Mouse (Mus musculus): Measurements from ENCODE around the gene Tuft1. TPM values are rescaled to one million over a fixed set of nuclear protein-coding genes. Genes with fewer than 3 reads are reported as not detected.
"Not testable (repeated sequence)": the region's sequence is repeated elsewhere in the genome, so short reads cannot be mapped to it uniquely, and the experiment has no call there.

Gene Tuft1
- total RNA-seq, 1 experiment from 2014 or later = 5.6 TPM

DNA sequence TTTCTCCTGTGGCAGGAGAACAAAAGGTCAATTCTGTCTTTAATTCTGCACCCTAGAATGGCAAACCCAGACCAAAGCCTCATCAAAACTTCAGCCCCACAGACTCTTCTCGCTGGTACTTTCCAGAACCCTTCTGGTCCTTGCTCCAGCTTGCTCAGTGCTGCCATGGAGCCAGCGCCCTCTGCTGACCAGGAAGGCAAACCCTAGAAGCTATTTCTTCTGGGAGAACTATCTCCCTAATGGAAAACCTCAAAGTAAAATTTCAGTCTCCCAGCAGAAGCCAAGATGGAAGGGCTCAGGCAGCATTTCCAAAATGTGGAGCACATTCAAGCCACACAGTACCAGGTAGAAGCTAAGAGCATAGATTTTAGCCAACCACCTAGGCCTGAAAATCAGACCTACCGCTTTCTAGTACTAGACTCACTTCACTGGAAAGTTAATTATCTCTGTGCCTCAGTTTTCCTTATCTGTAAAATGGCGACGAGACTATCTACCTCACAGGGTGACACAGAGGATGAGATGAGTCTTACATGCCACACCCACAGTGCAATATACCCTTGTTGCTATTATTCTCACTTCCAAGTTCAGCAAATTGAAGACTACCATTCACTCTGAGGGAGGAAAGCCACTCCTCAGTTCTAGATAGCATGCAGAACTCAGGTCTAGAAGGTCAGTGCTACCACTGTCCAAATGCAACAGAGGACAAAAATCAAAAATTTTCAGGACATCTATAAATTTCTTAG, 6.6 kb upstream of the Tuft1 start:
- peak; percentile 66; the same call in 1 of the 2 replicates for ATAC-seq (replicated peaks; ENCODE audit: low read depth, poor library complexity, severe bottlenecking)

DNA sequence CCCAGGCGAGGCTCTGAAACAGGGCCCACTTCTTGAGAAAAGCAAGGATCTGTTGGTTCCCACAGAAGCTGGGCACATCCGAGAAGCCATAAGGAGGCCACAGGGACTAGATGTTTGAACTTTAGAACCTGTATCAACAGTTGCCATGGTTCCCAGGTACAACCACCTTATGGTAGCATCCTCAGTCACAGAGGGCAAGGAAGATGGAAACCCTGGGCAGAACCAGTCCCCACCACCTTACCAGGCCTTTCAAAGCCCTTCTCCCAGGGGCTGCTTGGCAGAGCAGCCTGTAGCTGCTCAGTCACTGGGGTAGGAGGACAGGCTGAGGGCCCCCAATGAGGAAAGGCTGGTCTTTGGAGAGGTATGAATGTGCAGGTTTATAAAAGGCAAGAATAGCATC, 2.2 kb upstream of the Tuft1 start:
- not testable (repeated sequence) for ATAC-seq (replicated peaks; ENCODE audit: low read depth, poor library complexity, severe bottlenecking)

DNA sequence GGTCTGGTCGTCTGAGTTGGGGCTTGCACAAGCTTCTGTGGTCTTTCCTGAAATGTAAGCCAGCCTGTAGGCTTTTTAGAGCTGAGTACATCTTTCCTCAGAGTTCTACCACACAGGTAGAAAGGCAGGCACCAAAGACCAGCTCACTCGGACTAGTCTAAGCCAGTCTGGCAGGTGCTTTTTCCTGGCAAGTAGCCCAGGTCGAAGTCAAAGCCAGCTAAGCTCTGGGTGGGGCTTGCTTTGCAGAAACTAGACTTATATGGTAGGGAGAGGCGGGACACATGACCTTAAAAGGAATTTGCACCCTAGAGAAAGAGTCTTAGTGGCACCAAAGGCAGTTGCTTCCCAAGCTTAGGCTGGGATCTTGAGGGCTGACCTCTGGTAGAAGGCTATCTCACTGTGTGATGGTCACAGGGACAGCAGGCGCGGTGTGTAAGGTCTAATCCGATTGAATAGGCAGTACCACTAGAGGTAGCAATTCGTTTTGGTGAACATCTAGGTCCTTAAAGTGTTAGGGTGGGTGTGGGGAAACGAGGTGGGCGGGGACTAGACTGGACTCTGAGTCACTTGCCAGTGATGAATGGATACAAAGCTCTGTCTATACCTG, 573 bp upstream of the Tuft1 start:
- ATAC-seq (replicated peaks; ENCODE audit: low read depth, poor library complexity, severe bottlenecking) = peak; percentile 50

DNA sequence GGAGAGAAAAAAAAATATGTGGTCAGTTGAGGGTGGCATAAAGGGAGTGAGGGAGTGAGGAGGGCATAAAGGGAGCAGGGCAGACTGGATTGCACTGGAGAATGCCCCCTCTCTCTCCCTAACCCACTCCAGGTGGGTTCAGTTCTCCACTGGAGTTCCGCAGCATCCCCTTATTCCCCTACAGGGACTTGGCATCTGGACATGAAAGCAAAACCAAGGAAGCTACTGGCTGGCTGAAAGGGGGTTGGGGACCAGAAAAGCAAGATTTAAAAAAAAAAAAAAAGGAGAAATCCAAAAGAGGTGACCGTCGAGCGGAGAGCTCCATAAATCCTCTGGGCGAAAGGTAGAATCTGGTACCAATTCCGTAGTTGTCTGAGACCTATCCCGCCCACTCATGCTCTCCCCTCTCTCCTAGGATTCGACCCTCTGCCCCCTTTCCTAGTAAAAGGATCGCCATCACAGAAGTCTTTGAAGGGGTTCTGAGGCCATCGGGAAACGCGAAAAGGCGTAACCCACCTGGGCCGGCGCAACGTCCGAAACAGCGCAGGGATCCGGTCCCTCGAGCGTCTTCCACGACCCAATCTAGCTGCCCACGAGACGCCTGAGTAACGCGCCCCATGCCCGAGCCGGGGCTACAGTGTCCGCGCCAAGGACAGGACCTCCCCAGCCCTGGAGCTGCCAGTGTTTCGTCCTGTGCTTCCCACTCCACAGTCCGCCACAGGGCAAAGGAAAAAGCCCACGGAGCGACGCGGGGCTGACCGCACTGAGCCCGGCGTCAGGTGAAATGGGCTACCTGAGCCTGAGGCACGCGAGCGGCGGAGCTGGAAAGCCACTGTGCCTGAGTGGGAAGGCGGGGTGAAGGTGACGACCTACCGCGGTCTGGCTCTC, 576 bp downstream of the Tuft1 start:
- peak; percentile 27 for ATAC-seq (replicated peaks; ENCODE audit: low read depth, poor library complexity, severe bottlenecking)

DNA sequence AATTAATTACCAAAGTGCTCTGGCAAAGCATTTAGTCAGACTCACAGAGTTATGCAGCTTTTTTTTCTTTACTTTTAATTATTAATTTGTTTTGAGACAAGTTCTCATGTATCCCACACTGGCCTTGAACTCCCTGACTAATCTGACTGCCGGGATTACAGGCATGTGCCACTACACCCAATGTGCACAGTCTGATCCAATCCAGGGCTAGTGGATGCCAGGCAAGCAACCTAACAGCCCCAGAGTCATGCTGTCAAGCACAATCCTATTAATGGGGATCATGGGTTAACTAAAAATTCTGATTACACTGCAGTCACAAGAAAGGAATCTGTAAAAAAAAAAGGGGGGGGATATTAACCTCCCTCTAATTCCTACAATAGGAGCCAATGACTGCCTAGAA, 4.7 kb downstream of the Tuft1 start:
- ATAC-seq (replicated peaks; ENCODE audit: low read depth, poor library complexity, severe bottlenecking) = not testable (repeated sequence)

DNA sequence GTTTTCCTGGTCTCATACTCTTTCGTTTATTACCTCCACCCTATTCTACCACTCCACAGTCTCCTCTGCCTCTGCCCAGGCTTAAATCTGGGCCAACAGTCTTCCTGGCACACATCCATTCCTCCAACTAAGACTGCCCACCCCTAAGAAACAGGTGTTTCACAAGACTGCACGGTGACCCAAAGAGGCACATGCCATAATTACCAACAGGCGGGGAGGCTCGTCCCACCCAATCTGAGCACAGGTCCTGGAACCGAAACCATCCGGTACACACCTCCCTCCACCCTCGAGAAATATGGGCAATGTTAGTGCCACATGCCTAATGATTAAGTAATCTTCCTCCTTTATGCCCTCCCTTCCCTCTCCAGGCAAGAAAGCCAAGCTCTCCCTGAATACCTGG, 8.3 kb downstream of the Tuft1 start:
- no peak for ATAC-seq (replicated peaks; ENCODE audit: low read depth, poor library complexity, severe bottlenecking)

DNA sequence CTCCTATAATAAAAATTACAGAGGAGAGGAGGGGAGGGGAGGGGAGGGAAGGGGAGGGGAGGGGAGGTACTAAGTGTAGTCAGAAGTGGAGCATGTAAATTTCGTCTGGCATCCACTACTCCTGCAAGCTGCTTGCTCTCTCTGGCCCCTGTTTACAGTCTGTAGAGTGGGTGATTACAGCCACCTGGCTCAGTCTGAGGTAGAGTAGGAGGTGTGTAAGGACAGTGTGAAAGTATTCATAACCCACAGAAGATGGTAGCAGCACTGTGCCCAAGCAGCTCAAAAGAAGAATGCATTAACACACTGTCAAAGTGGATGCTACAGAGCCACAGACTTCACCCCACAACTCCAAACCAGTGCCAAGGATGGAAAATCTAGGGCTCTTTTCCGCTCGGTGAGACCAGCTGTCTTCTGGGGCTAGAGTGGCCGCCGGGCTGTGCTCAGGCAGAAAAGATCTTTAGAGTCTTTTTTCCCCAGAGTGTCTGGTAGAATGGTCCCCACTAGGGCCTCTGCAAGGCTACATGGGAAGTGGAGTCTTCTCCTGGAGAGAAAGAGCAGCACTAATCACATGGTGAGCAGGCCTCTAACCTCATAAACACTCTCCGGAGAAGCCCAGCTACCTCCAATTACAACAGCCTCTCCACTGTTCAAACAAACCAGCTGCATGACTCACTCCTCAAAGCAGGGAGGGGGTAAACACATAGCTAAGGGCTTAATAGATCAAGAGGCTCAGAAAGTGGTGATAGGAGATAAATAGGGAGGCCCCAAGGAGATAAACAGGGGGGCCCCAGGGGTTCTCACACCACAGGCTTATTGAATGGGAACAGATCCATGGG, 9.7 kb downstream of the Tuft1 start:
- no peak for ATAC-seq (replicated peaks; ENCODE audit: low read depth, poor library complexity, severe bottlenecking)

DNA sequence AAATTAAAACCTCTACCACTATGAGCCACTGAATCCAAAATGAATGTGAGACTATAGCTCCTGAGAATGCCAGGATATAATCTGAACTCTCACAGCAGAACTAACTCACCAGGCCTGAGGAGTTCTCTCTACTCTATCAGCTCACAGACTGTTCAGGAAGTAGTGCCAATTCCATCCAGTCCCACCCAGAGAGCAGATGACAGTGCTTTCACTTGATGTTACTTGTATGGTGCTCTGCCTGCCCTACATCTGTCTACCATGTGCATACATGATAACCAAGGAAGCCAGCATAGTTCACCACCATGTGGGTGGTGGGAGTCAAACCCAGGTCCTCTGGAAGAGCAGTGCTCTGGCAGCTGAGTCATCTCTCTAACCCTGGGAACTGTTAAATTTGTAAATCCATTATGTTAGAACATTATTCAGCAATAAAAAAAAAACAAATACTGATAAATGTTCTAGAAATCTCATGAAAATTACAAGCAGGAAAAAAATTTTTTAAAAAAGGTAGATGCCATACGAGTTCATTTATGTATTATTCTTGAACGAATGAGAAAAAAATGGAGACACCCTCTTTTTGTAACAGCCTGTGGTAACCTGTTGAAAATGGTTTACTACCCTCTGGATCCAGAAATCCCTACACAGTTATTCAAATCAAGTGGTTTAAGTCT, 16.0 kb downstream of the Tuft1 start, which contains the start of gene Gm10972:
TSS of gene Gm10972 (plus strand) at position 618 of the 668 bp plus-strand sequence.
- not testable (repeated sequence) for ATAC-seq (replicated peaks; ENCODE audit: low read depth, poor library complexity, severe bottlenecking)

DNA sequence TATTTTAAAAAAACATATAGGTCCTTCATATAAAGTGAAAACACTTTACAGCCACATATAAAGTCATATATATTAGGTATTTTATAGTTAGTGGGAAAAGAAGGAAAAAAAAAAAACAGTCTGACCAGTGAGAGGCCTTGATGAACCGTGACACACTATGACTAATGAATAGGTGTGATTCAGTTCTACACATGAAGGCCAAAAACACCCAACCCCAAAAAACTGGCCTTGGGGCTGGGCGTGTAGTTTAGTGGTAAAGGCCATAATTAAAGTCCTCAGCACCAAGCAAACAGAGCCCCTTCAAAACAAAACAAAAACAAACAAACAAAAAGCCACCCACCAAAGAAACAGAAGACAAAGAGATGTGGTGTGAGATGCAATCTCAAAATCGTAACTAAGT, 28.8 kb downstream of the Tuft1 start:
- ATAC-seq (replicated peaks; ENCODE audit: low read depth, poor library complexity, severe bottlenecking) = no peak

DNA sequence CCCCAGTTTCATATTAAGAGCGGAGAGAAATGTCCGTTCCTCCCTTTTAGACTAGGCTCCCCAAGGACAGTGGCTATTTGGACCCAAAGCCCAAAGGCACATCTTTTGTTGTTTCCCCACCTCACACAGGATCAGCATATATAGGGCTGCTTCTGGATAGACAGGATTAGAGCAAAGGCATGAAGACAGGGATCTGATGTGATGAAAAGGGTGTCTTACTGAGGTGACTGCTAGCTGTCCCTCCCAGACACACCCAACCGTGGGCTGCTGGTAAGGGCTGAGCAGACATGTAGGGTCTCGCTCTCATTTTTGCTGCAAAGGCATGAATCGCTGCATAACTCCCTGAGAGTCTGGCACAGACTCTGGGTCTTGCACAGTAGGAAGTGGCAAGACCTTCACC, 30.0 kb downstream of the Tuft1 start:
- no peak for ATAC-seq (replicated peaks; ENCODE audit: low read depth, poor library complexity, severe bottlenecking)

DNA sequence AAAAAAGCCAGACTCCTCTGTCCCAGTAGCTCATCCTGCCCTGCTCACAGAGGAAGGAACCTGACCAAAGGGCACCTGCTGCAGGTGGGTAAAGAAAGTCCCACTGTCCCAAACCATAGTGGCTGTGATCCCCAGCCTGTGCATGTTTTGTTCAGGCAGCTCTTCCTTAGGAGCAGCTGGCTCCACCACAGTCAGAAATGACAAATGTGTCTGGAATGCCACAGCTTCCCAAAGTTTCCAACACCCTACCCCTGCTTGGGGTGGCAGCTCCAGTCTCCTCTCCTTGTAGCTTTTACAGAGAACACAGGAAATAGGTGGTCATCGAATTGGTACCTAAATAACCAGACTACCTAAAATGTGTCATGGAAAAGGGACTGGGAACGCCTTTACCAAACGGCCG, 34.4 kb downstream of the Tuft1 start:
- ATAC-seq (replicated peaks; ENCODE audit: low read depth, poor library complexity, severe bottlenecking) = no peak

DNA sequence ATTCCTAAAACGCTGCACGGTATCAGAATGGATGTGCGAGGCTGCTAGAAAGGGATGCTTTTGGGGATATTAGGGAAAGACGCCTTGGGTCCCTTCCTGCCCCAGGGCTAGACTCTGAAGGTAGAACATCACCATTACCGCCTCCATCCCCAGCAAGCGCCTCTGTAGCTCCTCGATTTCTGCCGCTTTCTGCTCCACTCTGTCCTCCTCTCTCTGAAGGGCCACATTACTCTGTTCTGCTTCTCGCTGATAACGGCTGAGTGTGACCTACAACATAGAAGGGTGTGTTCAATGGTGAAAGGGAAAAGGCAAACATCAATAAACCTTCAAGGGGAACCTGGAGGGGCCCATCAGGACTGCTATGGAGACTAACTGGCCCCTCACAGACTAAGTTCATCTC, 36.1 kb downstream of the Tuft1 start:
- no peak for ATAC-seq (replicated peaks; ENCODE audit: low read depth, poor library complexity, severe bottlenecking)

DNA sequence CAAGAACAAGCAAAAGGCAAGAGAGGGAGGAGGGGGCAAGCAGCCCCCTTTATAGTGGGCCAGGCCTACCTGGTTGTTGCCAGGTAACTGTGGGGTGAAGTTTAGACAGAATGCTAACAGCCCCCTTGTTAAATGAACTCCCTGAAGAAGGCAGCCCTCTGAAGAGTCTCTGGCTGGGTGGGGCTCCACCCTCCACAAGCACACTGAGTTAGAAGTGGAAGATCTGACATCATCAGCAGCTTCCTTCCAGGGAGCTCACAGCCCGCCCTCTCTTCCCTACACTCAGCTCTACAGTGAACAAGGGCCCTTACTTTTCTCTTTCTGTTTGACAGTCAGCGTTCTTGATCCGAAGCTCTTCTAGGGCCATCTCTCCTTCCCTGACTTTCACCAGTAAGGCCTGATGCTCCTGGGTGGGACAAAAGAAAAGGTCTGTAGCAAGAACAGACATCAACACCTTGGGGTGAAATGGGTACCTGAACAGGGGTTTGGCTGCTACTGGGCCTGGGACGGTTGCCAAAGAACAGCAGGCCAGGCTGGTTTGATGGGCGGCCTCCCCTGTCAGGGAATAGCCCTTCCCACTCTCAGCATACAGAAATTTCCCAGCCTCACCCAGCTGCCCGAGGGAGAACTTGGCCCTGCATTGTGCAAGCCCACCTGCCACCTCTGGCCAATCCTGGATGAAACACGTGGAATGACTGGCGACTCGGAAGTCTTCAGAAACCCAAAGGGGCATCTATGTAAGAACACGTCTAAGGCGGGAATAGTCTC, 36.7 kb downstream of the Tuft1 start:
- no peak for ATAC-seq (replicated peaks; ENCODE audit: low read depth, poor library complexity, severe bottlenecking)

DNA sequence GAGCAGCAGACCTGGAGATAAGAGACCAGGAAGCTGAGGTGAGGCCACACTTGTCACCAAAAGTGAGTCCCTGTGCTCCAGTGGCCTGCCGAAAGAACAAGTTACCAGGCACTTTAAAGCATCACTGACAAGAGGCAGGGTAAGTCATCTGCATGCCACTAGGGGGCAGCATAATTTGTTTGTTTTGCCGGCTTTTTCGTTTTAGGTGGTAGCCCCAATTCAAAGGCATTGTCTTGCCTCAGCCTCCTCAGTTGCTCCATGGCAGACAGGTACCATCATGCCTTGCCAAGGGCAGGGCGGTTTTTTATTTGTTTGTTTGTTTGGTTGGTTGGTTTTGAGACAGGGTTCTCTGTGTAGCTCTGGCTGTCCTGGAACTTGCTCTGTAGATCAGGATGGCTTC, 42.0 kb downstream of the Tuft1 start:
- ATAC-seq (replicated peaks; ENCODE audit: low read depth, poor library complexity, severe bottlenecking) = peak; percentile 67

DNA sequence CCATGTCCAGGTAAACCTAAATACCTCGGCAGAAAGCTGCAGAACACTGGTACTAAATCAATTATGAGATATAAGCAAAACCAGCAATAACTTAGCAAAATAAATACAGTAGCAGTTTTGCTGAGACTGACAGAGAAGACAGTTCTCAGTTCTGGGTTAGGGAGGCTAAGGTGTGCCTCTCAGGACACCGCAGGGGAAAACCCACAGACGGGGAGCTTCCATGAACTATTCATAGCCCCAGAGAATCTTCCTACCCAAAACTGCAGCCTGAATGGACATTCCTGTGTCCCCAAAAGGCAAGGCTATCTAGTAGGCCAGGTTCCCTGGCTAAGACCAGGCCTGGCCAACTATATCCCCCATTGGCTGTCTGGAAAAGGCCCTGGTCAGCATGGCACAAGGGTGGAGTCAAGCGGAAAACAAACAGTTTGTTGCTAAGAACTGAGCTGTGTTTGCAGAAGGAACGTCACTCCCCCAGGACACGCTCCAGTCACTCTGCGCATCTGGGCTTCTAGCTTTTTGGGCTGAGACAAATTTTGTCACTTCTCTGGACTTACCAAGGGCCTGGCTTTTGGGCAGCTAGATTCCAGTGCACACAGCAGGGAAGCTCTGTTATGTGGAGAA, 45.3 kb downstream of the Tuft1 start:
- no peak for ATAC-seq (replicated peaks; ENCODE audit: low read depth, poor library complexity, severe bottlenecking)

DNA sequence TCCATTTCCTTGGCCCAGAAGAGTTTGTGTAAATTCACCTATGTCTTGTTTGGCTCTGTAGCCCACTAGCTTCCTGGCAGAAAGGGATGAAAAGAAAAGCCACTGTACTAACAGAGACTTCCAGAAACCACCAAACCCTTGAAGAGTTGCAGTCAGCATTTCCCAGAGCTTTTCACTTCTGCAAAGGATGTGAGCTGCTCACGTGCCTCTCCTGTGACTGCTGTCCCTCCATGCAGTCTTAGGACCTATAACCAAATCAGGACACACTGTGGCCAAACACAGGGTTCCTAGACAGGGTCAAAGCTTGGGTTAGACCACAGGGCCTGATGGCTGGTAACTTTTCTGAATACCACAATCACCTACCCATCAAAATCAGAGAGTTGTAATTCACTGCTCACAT, 46.4 kb downstream of the Tuft1 start:
- ATAC-seq (replicated peaks; ENCODE audit: low read depth, poor library complexity, severe bottlenecking) = no peak

DNA sequence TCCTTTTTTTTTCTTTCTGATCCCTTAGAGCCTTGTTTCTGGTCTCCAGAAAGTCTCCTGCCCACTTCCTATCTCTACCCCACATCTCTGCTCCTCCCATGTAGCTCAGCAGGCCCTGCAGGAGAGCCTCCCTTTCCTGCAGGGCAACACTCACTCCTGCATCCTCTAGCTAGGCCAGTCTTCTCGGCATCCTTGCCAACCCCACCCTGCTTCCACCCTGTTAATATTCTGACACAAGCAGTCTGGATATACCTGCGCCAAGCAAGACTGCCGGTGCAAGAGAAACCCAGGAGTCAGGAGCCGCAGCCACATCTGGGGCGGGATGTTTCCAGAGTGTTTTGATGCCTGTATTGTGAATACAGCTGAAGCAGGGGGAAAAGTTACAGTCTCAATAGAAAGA, 46.8 kb downstream of the Tuft1 start:
- no peak for ATAC-seq (replicated peaks; ENCODE audit: low read depth, poor library complexity, severe bottlenecking)

DNA sequence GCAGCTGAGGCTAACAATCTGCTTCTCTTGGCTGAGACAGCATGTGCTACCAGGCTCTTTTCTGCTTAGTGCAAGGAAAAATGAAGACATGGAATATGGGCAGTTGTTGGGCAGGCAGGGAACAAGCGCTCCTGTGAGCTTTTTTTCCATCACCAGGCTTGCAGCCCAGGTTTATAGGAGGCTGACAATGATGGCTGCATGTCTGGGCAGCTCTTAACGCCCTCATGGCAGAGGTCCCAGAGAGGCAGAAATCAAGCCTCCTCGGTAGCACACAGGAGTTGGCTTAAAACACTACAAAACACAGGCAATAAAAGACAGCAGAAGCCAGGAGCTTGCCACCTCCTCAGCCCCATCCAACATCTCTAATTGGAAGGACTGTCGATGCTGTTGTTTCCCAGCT, 47.3 kb downstream of the Tuft1 start:
- no peak for ATAC-seq (replicated peaks; ENCODE audit: low read depth, poor library complexity, severe bottlenecking)
